Mouse (Mus musculus) forebrain, postnatal 0 days (tissue): Measurements from ENCODE around the gene Col6a6. TPM values are rescaled to one million over a fixed set of nuclear protein-coding genes. Genes with fewer than 3 reads are reported as not detected.

ENCODE experiments used
- ATAC-seq: fragments of 200-750 bp; cut with Nextera tagmentation; 2 replicates; pipeline ENCODE4 v1.8.0; 2017; ENCODE audit warnings: mild to moderate bottlenecking, moderate library complexity
- DNase-seq: peaks from one replicate; pipeline ENCODE4 v3.0.0-alpha.2; 2015
- H3K27ac ChIP-seq: fragments of 300-500 bp; sonication (generic); 2 replicates; pipeline ENCODE4 v1.5.1; 2014; ENCODE audit warnings: low read depth, mild to moderate bottlenecking, antibody characterized with exemption, low read length, moderate library complexity, mixed read lengths
- H3K27me3 ChIP-seq: fragments of 300-500 bp; sonication (generic); 2 replicates; pipeline ENCODE4 v1.6.1; 2014; ENCODE audit warnings: mild to moderate bottlenecking, low read length, mixed read lengths; ENCODE audit not compliant: insufficient read depth
- H3K36me3 ChIP-seq: fragments of 300-500 bp; sonication (generic); 2 replicates; pipeline ENCODE4 v1.6.1; 2014; ENCODE audit warnings: mild to moderate bottlenecking, moderate library complexity; ENCODE audit not compliant: insufficient read depth
- H3K4me1 ChIP-seq: fragments of 300-500 bp; sonication (generic); 2 replicates; pipeline ENCODE4 v1.6.1; 2014; ENCODE audit warnings: antibody characterized with exemption; ENCODE audit not compliant: insufficient read depth
- H3K4me2 ChIP-seq: fragments of 300-500 bp; sonication (generic); 2 replicates; pipeline ENCODE4 v1.6.1; 2014; ENCODE audit warnings: low read depth, mild to moderate bottlenecking, moderate library complexity
- H3K4me3 ChIP-seq: fragments of 300-500 bp; sonication (generic); 2 replicates; pipeline ENCODE4 v1.5.1; 2014; ENCODE audit warnings: low read depth, low read length, mixed read lengths
- H3K9ac ChIP-seq: fragments of 300-500 bp; sonication (generic); 2 replicates; pipeline ENCODE4 v1.6.1; 2014; ENCODE audit warnings: mild to moderate bottlenecking
- H3K9me3 ChIP-seq: fragments of 300-500 bp; sonication (generic); 2 replicates; pipeline ENCODE4 v1.6.1; 2016; ENCODE audit warnings: low read length
- CTCF ChIP-seq: sonication (generic); IDR thresholded peaks from 2 replicates; pipeline ENCODE4 v1.5.1; 2016; ENCODE audit warnings: antibody characterized with exemption, control low read depth, low read depth
- WGBS: fragments of 180-500 bp; shearing (Covaris S2); extraction: QIAGEN DNeasy Blood & Tissue Kit; methylation state at CpG from one replicate; pipeline ENCODE4 v1.1.7; 2014; 5-methylcytosine and 5-hydroxymethylcytosine counted together
- polyA plus RNA-seq: library from polyadenylated mRNA; unstranded; fragments of >200 nt; fragmentation: Nextera tagmentation; extraction: Ambion mirVana; gene quantifications from 2 replicates; pipeline ENCODE4 v1.2.1, GENCODE M21; 2015
- total RNA-seq: library from RNA; depleted of rRNA; stranded (reverse); fragments of >200 nt; gene quantifications from 2 replicates; pipeline ENCODE4 v1.2.3, GENCODE M21; 2014

Gene Col6a6
- total and polyA plus RNA-seq, 2 experiments from 2014 or later, result 0.11 to 0.33 TPM

GRCm38 (mm10) chr9:105719851-105720395 lies 108.0 kb downstream of the Col6a6 start:
- no peaks in the 10 kb centered on the region for H3K27me3 ChIP-seq
- no peak for TF ChIP-seq CTCF
- WGBS, result 48% methylated on average over 5 of the region's 5 CpGs
- H3K27ac ChIP-seq, result no peak overlapping the region
- H3K36me3 ChIP-seq, result no peaks in the 10 kb centered on the region
- no peak overlapping the region for H3K4me3 ChIP-seq
- no peak overlapping the region for H3K9ac ChIP-seq
- H3K9me3 ChIP-seq, result no peaks in the 10 kb centered on the region
- H3K4me1 ChIP-seq, result no peaks in the 10 kb centered on the region
- no peak for ATAC-seq
- no peak overlapping the region for H3K4me2 ChIP-seq
- no peak for DNase-seq

DNA sequence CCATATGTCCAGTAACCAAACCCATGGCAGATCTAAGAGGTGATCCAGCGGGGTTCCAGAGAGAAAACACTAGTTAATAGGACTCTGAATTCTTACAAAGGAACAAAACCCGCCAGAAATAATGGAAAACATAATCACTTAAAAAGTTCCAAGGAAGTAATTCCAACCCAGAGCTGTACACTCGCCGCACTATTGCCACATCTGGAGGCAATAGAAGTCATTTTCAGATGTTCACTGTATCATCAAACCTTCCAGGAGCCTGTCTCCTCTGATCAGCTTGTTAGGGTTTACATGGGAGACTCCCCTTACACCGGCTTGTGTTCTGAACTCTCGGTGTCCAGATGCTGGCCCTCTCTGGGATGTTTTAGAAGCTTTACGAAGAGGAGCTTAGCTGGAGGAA lies 108.6 kb downstream of the Col6a6 start:
- no peaks in the 10 kb centered on the region for H3K36me3 ChIP-seq
- no peak for DNase-seq
- H3K9me3 ChIP-seq, result no peaks in the 10 kb centered on the region
- ATAC-seq, result no peak
- H3K4me1 ChIP-seq, result no peaks in the 10 kb centered on the region
- no peaks in the 10 kb centered on the region for H3K27me3 ChIP-seq
- H3K4me2 ChIP-seq, result no peak overlapping the region
- TF ChIP-seq CTCF, result no peak
- 76% methylated on average over 7 of the region's 7 CpGs for whole genome bisulfite sequencing
- H3K4me3 ChIP-seq, result no peak overlapping the region
- H3K9ac ChIP-seq, result no peak overlapping the region
- H3K27ac ChIP-seq, result no peak overlapping the region

GRCm38 (mm10) chr9:105712049-105712448 lies 115.9 kb downstream of the Col6a6 start:
- 95% methylated on average over 3 of the region's 3 CpGs for WGBS
- TF ChIP-seq CTCF, result no peak
- H3K4me2 ChIP-seq, result no peak overlapping the region
- no peaks in the 10 kb centered on the region for H3K9me3 ChIP-seq
- no peaks in the 10 kb centered on the region for H3K36me3 ChIP-seq
- ATAC-seq (no peak), DNase-seq (no peak)
- no peak overlapping the region for H3K9ac ChIP-seq
- H3K27ac ChIP-seq, result no peak overlapping the region
- H3K4me3 ChIP-seq, result no peak overlapping the region
- no peaks in the 10 kb centered on the region for H3K4me1 ChIP-seq
- no peaks in the 10 kb centered on the region for H3K27me3 ChIP-seq

DNA sequence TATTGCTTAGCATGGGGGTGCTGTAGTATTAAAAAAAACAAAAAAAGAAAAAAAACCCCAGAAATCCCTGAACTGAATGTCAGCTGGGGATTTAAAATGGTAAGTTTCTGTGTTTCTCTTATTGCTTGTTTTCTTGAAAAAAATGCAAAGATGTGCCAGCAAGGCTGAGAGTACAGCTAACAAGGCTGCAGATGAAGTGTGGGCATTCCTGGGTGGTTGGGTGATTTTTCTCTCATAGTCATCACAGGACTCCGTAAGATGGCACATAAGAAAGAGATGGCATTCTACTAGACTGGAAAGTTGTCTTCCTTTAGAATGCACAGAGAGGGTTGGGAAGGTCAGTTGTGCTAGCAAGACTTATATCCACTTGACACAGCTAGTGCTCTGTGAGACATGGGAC lies 122.9 kb downstream of the Col6a6 start:
- H3K4me1 ChIP-seq, result 0 out of 2 replicates have a peak, but pooled peaks cover 2% of the 10 kb centered on the region
- no peaks in the 10 kb centered on the region for H3K36me3 ChIP-seq
- H3K4me3 ChIP-seq, result no peak overlapping the region
- H3K27ac ChIP-seq, result no peak overlapping the region
- ATAC-seq, result no peak
- TF ChIP-seq CTCF, result no peak
- H3K4me2 ChIP-seq, result no peak overlapping the region
- no peak for DNase-seq
- no peak overlapping the region for H3K9ac ChIP-seq
- no peaks in the 10 kb centered on the region for H3K27me3 ChIP-seq
- H3K9me3 ChIP-seq, result no peaks in the 10 kb centered on the region
- whole genome bisulfite sequencing, result 91% methylated on average over 1 of the region's 1 CpGs

- no peak overlapping the region for H3K9ac ChIP-seq
- no peaks in the 10 kb centered on the region for H3K27me3 ChIP-seq
- H3K4me3 ChIP-seq, result no peak overlapping the region
- H3K36me3 ChIP-seq, result no peaks in the 10 kb centered on the region
- H3K4me2 ChIP-seq, result no peak overlapping the region
- H3K27ac ChIP-seq, result no peak overlapping the region
- 75% methylated on average over 16 of the region's 16 CpGs for WGBS
- no peaks in the 10 kb centered on the region for H3K9me3 ChIP-seq
- no peak for DNase-seq
- TF ChIP-seq CTCF, result no peak
- ATAC-seq, result no peak
- H3K4me1 ChIP-seq, result 0 out of 2 replicates have a peak, but pooled peaks cover 2% of the 10 kb centered on the region
Measured at GRCm38 (mm10) chr9:105704226-105704932, 123.6 kb downstream of the Col6a6 start.

DNA sequence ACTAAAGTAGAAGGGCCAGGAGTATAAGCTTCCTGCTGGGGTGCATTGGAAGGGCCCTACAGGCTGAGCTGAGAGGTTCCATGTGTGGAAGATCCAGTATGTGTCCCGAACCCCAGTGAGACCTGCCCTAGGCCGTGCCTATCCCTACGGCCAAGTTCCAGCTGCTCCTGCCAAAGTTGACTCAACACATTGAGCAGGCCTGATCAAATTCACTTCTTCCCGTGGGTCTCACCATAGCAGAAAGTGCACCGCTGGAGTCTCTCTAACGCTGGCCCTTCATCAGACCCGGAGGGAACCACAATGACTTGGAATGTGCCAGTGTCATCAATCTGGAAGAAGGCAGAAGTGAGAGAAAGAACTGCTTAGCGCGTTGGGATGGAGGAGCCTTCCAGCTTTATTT lies 126.0 kb downstream of the Col6a6 start:
- Histone ChIP-seq H3K36me3 (no peaks in the 10 kb centered on the region), H3K4me1 (0 out of 2 replicates have a peak, but pooled peaks cover 2% of the 10 kb centered on the region), H3K9ac (no peak overlapping the region), H3K4me3 (no peak overlapping the region), H3K27me3 (no peaks in the 10 kb centered on the region), H3K9me3 (no peaks in the 10 kb centered on the region), H3K4me2 (no peak overlapping the region), H3K27ac (no peak overlapping the region)
- no peak for TF ChIP-seq CTCF
- ATAC-seq (no peak), DNase-seq (no peak)
- whole genome bisulfite sequencing, result 78% methylated on average over 9 of the region's 9 CpGs

- 58% methylated on average over 6 of the region's 6 CpGs for WGBS
- ATAC-seq, result 0 out of 2 replicates have a peak, but pooled peaks have one; percentile 16
- no peak for DNase-seq
- H3K4me1 ChIP-seq, result 0 out of 2 replicates have a peak, but pooled peaks cover 2% of the 10 kb centered on the region
- H3K27me3 ChIP-seq, result no peaks in the 10 kb centered on the region
- H3K36me3 ChIP-seq, result no peaks in the 10 kb centered on the region
- H3K9ac ChIP-seq, result no peak overlapping the region
- H3K4me2 ChIP-seq, result no peak overlapping the region
- no peaks in the 10 kb centered on the region for H3K9me3 ChIP-seq
- TF ChIP-seq CTCF, result no peak
- no peak overlapping the region for H3K4me3 ChIP-seq
- no peak overlapping the region for H3K27ac ChIP-seq
Measured at GRCm38 (mm10) chr9:105700702-105701101, 127.3 kb downstream of the Col6a6 start.
